Mouse (Mus musculus) neural tube, embryonic 12.5 days (tissue): Measurements from ENCODE around the gene a. TPM values are rescaled to one million over a fixed set of nuclear protein-coding genes. Genes with fewer than 3 reads are reported as not detected.

Source experiments
- ATAC-seq: fragments of 200-750 bp; cut with Nextera tagmentation; 2 replicates; pipeline ENCODE4 v1.8.0; 2017; ENCODE audit warnings: low read depth, mild to moderate bottlenecking, moderate TSS enrichment, moderate library complexity; ENCODE audit not compliant: low FRiP score
- H3K27ac ChIP-seq: fragments of 300-500 bp; sonication (generic); 2 replicates; pipeline ENCODE4 v1.5.1; 2016
- H3K27me3 ChIP-seq: fragments of 300-500 bp; sonication (generic); replicated peaks from 2 replicates; pipeline ENCODE4 v1.6.1; 2016; ENCODE audit warnings: mild to moderate bottlenecking
- H3K36me3 ChIP-seq: fragments of 300-500 bp; sonication (generic); 2 replicates; pipeline ENCODE4 v1.6.1; 2016; ENCODE audit warnings: mild to moderate bottlenecking
- H3K4me1 ChIP-seq: fragments of 300-500 bp; sonication (generic); 2 replicates; pipeline ENCODE4 v1.6.1; 2016
- H3K4me2 ChIP-seq: fragments of 300-500 bp; sonication (generic); replicated peaks from 2 replicates; pipeline ENCODE4 v1.6.1; 2016; ENCODE audit warnings: mild to moderate bottlenecking
- H3K4me3 ChIP-seq: fragments of 300-500 bp; sonication (generic); 2 replicates; pipeline ENCODE4 v1.5.1; 2016
- H3K9ac ChIP-seq: fragments of 300-500 bp; sonication (generic); 2 replicates; pipeline ENCODE4 v1.6.1; 2016; ENCODE audit warnings: mild to moderate bottlenecking
- H3K9me3 ChIP-seq: fragments of 300-500 bp; sonication (generic); 2 replicates; pipeline ENCODE4 v1.6.1; 2016; ENCODE audit warnings: mild to moderate bottlenecking
- WGBS: fragments of 180-500 bp; shearing (Covaris S2); methylation state at CpG from one replicate; pipeline ENCODE4 v1.1.7; 2016; 5-methylcytosine and 5-hydroxymethylcytosine counted together
- polyA plus RNA-seq: library from polyadenylated mRNA; unstranded; fragments of >200 nt; fragmentation: Nextera tagmentation; extraction: Ambion mirVana; gene quantifications from 2 replicates; pipeline ENCODE4 v1.2.1, GENCODE M21; 2016

a gene
- polyA plus RNA-seq, 1 experiment from 2014 or later = not detected

GRCm38 (mm10) chr2:154818599-154818998, 27.4 kb downstream of the a start:
- Histone ChIP-seq H3K9me3 (no peaks in the 10 kb centered on the region), H3K4me1 (peaks cover 8% of the 10 kb centered on the region), H3K36me3 (no peaks in the 10 kb centered on the region), H3K27ac (no peak overlapping the region), H3K4me2 (no peak overlapping the region), H3K27me3 (no peaks in the 10 kb centered on the region), H3K4me3 (no peak overlapping the region), H3K9ac (no peak overlapping the region)
- ATAC-seq = no peak
- WGBS = 73% methylated on average over 1 of the region's 1 CpGs

GRCm38 (mm10) chr2:154820346-154820745, 29.1 kb downstream of the a start:
- Histone ChIP-seq H3K4me2 (no peak overlapping the region), H3K4me3 (no peak overlapping the region), H3K9me3 (no peaks in the 10 kb centered on the region), H3K36me3 (no peaks in the 10 kb centered on the region), H3K9ac (no peak overlapping the region), H3K27me3 (no peaks in the 10 kb centered on the region), H3K27ac (no peak overlapping the region), H3K4me1 (peaks cover 8% of the 10 kb centered on the region)
- WGBS = 90% methylated on average over 1 of the region's 1 CpGs
- ATAC-seq = no peak

GRCm38 (mm10) chr2:154826054-154826538, 34.9 kb downstream of the a start:
- no peak for ATAC-seq
- Histone ChIP-seq H3K27me3 (no peaks in the 10 kb centered on the region), H3K27ac (no peak overlapping the region), H3K4me2 (no peak overlapping the region), H3K4me1 (no peaks in the 10 kb centered on the region), H3K4me3 (no peak overlapping the region), H3K9me3 (no peaks in the 10 kb centered on the region), H3K9ac (no peak overlapping the region), H3K36me3 (no peaks in the 10 kb centered on the region)
- 92% methylated on average over 1 of the region's 1 CpGs for WGBS

GRCm38 (mm10) chr2:154827521-154827920, 36.3 kb downstream of the a start:
- Histone ChIP-seq H3K36me3 (no peaks in the 10 kb centered on the region), H3K4me3 (no peak overlapping the region), H3K27ac (no peak overlapping the region), H3K4me1 (no peaks in the 10 kb centered on the region), H3K9me3 (no peaks in the 10 kb centered on the region), H3K27me3 (no peaks in the 10 kb centered on the region), H3K9ac (no peak overlapping the region), H3K4me2 (no peak overlapping the region)
- no peak for ATAC-seq
- WGBS = 81% methylated on average over 4 of the region's 4 CpGs

GRCm38 (mm10) chr2:154832471-154832870, 41.3 kb downstream of the a start:
- Histone ChIP-seq H3K9me3 (peaks cover 4% of the 10 kb centered on the region; the same call in 1 of the 2 replicates), H3K4me1 (no peaks in the 10 kb centered on the region), H3K9ac (no peak overlapping the region), H3K4me2 (no peak overlapping the region), H3K27me3 (no peaks in the 10 kb centered on the region), H3K4me3 (no peak overlapping the region), H3K27ac (no peak overlapping the region), H3K36me3 (no peaks in the 10 kb centered on the region)
- no peak for ATAC-seq
- 72% methylated on average over 4 of the region's 4 CpGs for WGBS

GRCm38 (mm10) chr2:154834149-154834865, 43.1 kb downstream of the a start:
- Histone ChIP-seq H3K4me1 (no peaks in the 10 kb centered on the region), H3K4me3 (no peak overlapping the region), H3K27me3 (no peaks in the 10 kb centered on the region), H3K9ac (no peak overlapping the region), H3K36me3 (no peaks in the 10 kb centered on the region), H3K4me2 (no peak overlapping the region), H3K9me3 (peaks cover 9% of the 10 kb centered on the region; the same call in 1 of the 2 replicates), H3K27ac (no peak overlapping the region)
- WGBS = 96% methylated on average over 6 of the region's 6 CpGs
- ATAC-seq = no peak

- Histone ChIP-seq H3K4me2 (no peak overlapping the region), H3K27me3 (no peaks in the 10 kb centered on the region), H3K4me1 (no peaks in the 10 kb centered on the region), H3K27ac (no peak overlapping the region), H3K9ac (no peak overlapping the region), H3K9me3 (peaks cover 18% of the 10 kb centered on the region), H3K36me3 (no peaks in the 10 kb centered on the region), H3K4me3 (no peak overlapping the region)
- ATAC-seq = no peak
- 98% methylated on average over 2 of the region's 2 CpGs for WGBS
These were observed 45.3 kb downstream of the a start for GRCm38 (mm10) chr2:154836537-154836936.

- ATAC-seq = no peak
- no peak overlapping the region for H3K4me2 ChIP-seq
- H3K9ac ChIP-seq = no peak overlapping the region
- no peaks in the 10 kb centered on the region for H3K36me3 ChIP-seq
- H3K27me3 ChIP-seq = no peaks in the 10 kb centered on the region
- H3K9me3 ChIP-seq = no peaks in the 10 kb centered on the region
- no peak overlapping the region for H3K4me3 ChIP-seq
- H3K27ac ChIP-seq = no peak overlapping the region
- no peaks in the 10 kb centered on the region for H3K4me1 ChIP-seq
These were observed 56.9 kb downstream of the a start for GRCm38 (mm10) chr2:154848086-154848485.

GRCm38 (mm10) chr2:154855383-154855782, 64.2 kb downstream of the a start:
- H3K9me3 ChIP-seq = no peaks in the 10 kb centered on the region
- peaks cover 26% of the 10 kb centered on the region for H3K36me3 ChIP-seq
- 90% methylated on average over 1 of the region's 1 CpGs for WGBS
- no peaks in the 10 kb centered on the region for H3K27me3 ChIP-seq
- peaks cover 3% of the 10 kb centered on the region; the same call in 1 of the 2 replicates for H3K4me1 ChIP-seq
- no peak overlapping the region for H3K4me2 ChIP-seq
- no peak overlapping the region for H3K27ac ChIP-seq
- H3K4me3 ChIP-seq = no peak overlapping the region
- H3K9ac ChIP-seq = no peak overlapping the region
- no peak for ATAC-seq

GRCm38 (mm10) chr2:154863672-154864071, 72.5 kb downstream of the a start:
- Histone ChIP-seq H3K4me2 (no peak overlapping the region), H3K9ac (no peak overlapping the region), H3K4me1 (no peaks in the 10 kb centered on the region), H3K27ac (no peak overlapping the region), H3K4me3 (no peak overlapping the region), H3K36me3 (peaks cover 73% of the 10 kb centered on the region), H3K9me3 (no peaks in the 10 kb centered on the region), H3K27me3 (no peaks in the 10 kb centered on the region)
- WGBS = 90% methylated on average over 13 of the region's 13 CpGs
- no peak for ATAC-seq

GRCm38 (mm10) chr2:154865696-154866095, 74.5 kb downstream of the a start:
- ATAC-seq = no peak
- Histone ChIP-seq H3K27me3 (no peaks in the 10 kb centered on the region), H3K4me3 (no peak overlapping the region), H3K9ac (no peak overlapping the region), H3K4me1 (no peaks in the 10 kb centered on the region), H3K9me3 (no peaks in the 10 kb centered on the region), H3K4me2 (no peak overlapping the region), H3K27ac (no peak overlapping the region), H3K36me3 (peaks cover 79% of the 10 kb centered on the region)
- WGBS = 87% methylated on average over 3 of the region's 3 CpGs

GRCm38 (mm10) chr2:154868106-154868505, 76.9 kb downstream of the a start:
- Histone ChIP-seq H3K36me3 (peaks cover 81% of the 10 kb centered on the region), H3K9me3 (no peaks in the 10 kb centered on the region), H3K4me3 (no peak overlapping the region), H3K4me2 (no peak overlapping the region), H3K4me1 (no peaks in the 10 kb centered on the region), H3K27me3 (no peaks in the 10 kb centered on the region), H3K9ac (no peak overlapping the region), H3K27ac (no peak overlapping the region)
- no peak for ATAC-seq
- 97% methylated on average over 1 of the region's 1 CpGs for WGBS

GRCm38 (mm10) chr2:154869954-154870641, 78.9 kb downstream of the a start:
- ATAC-seq = no peak
- H3K9ac ChIP-seq = no peak overlapping the region
- no peaks in the 10 kb centered on the region for H3K4me1 ChIP-seq
- no peak overlapping the region for H3K27ac ChIP-seq
- no peak overlapping the region for H3K4me2 ChIP-seq
- no peaks in the 10 kb centered on the region for H3K27me3 ChIP-seq
- no peaks in the 10 kb centered on the region for H3K9me3 ChIP-seq
- H3K36me3 ChIP-seq = peaks cover 74% of the 10 kb centered on the region
- H3K4me3 ChIP-seq = no peak overlapping the region
